Mouse (Mus musculus) heart, postnatal 36 days (tissue): ENCODE results near the gene Mdn1. TPM values are rescaled to one million over a fixed set of nuclear protein-coding genes. Genes with fewer than 3 reads are reported as not detected.
A peak's percentile ranks its signal among the peaks of the same experiment; 100 is the strongest.

Source experiments
- DNase-seq, 2 experiments: peaks; one replicate each; pipeline ENCODE4 v3.0.0; 2021 to 2022
- intact Hi-C: fragments of 180-260 bp; cut with DNase I; formaldehyde crosslinking; loops from one replicate; pipeline ENCODE4 v1.15.1; 2025
- total RNA-seq, 2 experiments: library from RNA; stranded (reverse); gene quantifications; 2 replicates each; pipeline ENCODE4 v1.2.3; 2021

Mdn1 gene
- total RNA-seq = 1 to 10 TPM; 6.6 to 7.2 TPM

DNA sequence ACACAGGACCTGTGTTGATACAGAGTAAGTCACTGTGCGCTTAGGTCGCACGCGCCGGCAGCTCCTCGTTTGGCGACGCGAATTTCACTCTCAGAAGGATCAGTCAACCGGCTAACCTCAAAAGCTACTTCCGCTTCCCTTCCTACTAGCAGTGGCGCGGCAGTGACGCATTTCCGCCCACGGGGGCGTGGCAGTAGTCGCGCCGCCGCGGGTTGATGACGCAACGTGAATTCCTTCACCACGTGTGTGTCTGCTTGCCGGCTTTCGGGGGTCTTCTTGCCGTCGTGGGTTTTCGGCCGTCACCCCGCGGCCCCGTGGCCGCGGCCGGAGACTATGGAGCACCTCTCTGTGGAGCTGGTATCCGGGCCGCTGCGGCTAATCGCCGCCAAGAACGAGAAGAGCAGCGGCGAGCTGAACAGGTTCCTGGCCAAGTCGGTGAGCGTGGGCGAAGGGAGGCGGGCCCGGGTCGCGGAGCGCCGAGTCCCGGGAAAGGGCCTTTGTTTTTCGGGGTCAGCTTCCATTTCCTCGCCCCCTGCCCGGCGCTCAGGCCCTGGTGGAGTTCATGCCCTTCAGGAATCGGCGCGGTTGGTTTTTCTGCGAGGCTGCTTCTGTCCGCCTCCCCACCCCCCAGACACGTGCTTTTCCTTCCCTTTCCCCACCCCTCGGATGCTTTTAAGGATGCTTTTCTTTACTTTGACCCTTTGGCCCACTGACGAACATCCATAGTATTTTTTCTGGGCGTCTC is at the start of gene Mdn1:
Gene Mdn1, plus strand, starts transcription at position 202 of the 745 bp plus-strand sequence.
- intact Hi-C loops = loop anchor here (2.0 to 5.0 kb wide), 3 partner anchors 295 to 694 kb away; partner anchors contain the start of genes Ankrd6 and Ube2j1
- peak; percentile 94 to 97 for DNase-seq

DNA sequence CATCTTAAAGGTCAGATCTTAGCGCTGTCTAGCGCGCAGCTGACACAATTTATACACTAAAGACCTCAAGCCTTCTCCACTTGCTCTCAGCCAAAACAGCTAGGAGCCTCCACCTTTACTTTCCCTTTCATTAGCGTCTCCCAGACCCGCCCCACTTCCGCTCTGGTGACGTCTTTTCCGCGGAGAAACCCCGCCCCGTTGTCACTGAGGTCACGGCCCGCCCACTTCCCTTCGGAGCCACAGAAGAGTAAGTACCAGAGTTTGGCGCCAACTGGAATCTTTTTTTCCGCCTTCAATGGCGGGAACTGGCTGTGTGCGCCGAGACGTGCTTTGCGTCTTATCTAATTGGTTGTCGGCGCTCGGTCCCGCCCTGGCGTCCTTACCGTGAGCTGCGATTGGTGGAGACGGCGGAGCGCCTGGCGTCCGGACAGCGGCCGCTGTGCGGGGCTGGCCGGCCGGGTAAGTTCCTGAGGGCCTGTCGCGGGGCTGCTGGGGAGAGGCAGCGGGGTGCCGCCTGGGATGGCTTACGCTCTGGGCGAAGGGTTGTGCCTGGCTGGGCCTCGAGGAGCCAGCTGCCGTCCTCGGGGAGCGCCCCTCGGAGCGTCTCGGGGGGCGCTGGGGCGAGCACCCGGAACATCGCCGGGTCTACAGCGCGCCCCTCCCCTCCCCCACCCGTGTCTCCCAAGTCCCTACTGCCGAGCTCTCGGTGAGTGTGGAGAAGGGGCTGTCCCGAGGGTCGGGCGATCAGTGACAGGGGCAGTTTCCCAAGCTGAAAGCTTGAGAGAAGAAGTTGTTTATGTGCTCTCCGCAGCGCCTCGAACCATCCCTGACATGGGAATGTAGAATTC is 41.7 kb upstream of the Mdn1 start, which contains the start of gene Casp8ap2:
Gene Casp8ap2, plus strand, starts transcription at position 418 of the 848 bp plus-strand sequence.
- DNase-seq = peak; percentile 99
- intact Hi-C loops = loop anchor here (10.0 kb wide), 1 partner anchor 630 kb away; no protein-coding TSS in a partner anchor

GRCm38 (mm10) chr4:32621637-32622036 is 35.3 kb upstream of the Mdn1 start:
- intact Hi-C loops = no loop called here
- no peak for DNase-seq

DNA sequence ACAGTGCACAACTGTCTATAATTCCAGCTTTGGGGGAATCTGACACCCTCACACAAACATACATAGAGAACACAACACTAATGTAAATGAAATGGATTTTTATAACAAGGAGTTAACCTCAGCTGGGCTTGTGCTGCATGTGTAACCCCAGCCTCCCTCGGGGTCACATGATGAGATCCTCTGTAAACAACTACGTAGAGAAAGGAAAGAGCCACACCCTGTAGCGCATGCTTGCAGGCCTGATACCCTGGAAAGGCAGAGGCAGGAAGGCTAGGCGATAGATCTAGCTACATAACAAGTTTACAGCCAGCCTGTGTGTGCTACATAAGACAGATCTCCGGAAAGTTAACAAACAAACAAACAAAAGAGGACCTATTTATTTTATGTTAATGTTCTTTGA is 5.2 kb upstream of the Mdn1 start:
- intact Hi-C loops = loop anchor here (2.0 kb wide), 1 partner anchor 683 kb away; no protein-coding TSS in a partner anchor
- DNase-seq = no peak

- intact Hi-C loops = loop anchor here (2.0 to 5.0 kb wide), 3 partner anchors 296 to 694 kb away; partner anchors contain the start of genes Ankrd6 and Ube2j1
- peak in 1 of 2 experiments; percentile 1 for DNase-seq
These were observed 594 bp upstream of the Mdn1 start for GRCm38 (mm10) chr4:32656146-32656904.

DNA sequence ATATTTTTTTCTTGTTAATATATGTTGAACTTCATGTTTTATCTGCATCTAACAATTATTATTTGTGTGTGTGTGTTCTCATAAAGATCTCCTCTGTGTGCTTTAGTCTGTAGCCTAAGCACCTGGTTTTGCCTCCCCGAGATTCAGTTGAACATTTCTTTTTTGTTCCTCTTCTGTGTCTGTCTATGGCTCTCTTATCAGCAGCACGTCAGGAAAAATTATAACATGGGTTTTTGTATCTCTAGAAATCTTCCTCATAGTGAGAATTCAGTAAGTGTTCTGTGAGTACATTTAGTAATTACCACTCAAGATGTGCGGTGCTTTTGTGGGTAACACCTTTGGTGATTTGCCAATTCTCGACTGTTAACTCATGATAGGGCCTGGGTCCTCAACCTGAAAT is 8.9 kb downstream of the Mdn1 start:
- no peak for DNase-seq
- intact Hi-C loops = no loop called here

DNA sequence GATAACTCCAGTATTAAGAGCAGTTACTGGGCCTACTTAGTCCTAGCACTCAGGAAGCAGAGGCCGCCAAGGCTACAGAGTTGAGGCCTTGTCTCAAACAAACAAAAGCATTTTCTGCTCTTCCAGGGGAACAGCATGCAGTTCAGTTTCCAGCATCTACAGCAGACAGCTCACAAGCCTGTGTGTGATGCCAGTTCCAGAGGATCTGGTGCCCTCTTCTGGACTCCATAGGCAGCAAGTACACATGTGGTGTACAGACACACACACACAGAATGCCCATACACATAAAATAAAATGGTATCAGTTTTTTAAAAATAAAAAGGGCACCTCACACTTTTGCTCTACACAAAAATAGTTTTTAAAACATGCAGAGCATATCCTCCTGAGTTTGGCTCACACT is 11.4 kb downstream of the Mdn1 start:
- intact Hi-C loops = no loop called here
- no peak for DNase-seq

- DNase-seq = no peak
- intact Hi-C loops = no loop called here
These were observed 12.9 kb downstream of the Mdn1 start for GRCm38 (mm10) chr4:32669825-32670224.

DNA sequence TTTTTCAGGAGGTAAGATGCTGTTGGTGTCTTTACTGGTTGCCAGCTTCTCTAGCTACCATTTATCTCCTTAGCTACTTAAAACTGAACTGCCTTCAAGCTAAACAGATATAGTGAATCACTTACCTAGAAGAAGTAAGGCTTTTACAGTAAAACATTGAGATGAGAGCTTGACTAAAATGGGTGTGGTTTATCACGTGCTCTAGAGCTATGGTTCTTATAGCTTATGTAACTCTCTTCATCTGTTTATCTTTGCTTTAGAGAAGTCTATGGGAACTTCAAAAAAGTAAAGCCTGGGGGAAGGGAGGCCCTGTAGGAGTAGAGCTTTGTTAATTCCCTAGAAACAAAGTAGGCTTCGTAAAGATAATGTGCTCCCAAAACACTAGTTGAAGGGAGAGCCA is 17.1 kb downstream of the Mdn1 start:
- intact Hi-C loops = no loop called here
- no peak for DNase-seq

DNA sequence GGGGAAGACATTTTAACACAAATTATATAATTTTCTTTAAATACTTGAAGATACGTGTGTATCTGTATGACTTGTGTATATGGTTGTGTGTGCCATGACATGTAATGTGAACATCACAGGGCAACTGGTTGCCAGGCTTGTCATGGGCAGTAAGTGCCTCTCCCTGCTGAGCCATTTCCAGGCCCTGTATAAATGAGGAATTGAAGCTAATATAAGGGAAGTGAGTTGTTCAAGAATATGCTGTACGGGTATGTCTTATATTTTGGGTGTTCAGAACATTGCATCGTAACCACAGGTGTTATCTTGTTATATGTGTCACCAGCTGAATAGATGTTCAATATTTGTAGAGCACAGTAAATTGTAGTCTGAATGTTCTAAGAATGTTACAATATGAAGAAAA is 20.6 kb downstream of the Mdn1 start:
- DNase-seq = no peak
- intact Hi-C loops = no loop called here

DNA sequence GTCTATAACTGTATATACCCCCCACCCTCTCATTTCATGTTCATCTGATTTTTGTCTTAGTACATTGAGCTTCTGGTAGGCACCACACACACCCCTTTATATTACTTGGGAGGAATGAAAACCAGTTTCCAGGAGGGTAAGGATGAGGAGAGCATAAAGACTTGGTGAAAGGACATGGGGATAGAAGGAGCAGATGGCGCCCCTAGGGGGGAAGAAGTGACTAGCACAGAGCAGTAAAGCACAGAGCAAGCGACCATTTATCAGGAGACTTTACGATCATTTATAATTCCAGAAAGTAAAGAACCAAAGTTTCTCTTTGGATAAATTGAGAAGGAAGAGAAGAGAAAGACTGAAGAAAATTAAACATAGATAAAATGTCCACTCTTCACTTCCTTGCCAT is 23.9 kb downstream of the Mdn1 start:
- intact Hi-C loops = no loop called here
- DNase-seq = no peak

GRCm38 (mm10) chr4:32682471-32682870 is 25.6 kb downstream of the Mdn1 start:
- intact Hi-C loops = no loop called here
- DNase-seq = no peak

GRCm38 (mm10) chr4:32683061-32683582 is 26.2 kb downstream of the Mdn1 start:
- no peak for DNase-seq
- intact Hi-C loops = no loop called here

DNA sequence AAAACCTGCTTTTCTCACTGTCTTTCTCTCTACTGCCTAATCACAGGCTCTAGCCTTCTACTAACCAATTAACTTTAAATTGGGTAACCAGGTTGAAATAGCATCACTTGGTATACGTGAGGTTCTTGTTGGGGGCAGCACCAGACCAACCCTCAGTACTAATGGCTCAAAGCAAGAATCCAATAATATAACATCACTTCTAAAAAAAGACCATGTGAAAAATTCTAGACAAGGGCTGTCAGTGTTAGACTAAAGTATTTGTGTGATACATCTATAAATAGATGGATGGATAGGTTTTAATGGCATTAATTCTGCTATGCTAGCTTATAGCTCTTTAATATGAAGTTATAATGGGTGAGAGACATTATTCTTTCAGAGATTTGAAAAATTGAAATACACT is 60.8 kb downstream of the Mdn1 start:
- intact Hi-C loops = no loop called here
- DNase-seq = no peak

- intact Hi-C loops = loop anchor here (5.0 to 10.0 kb wide), 3 partner anchors 207 to 369 kb away; partner anchors contain the start of gene Ankrd6
- no peak for DNase-seq
These were observed 88.5 kb downstream of the Mdn1 start for GRCm38 (mm10) chr4:32745394-32745793.

GRCm38 (mm10) chr4:32748396-32748795 is 91.5 kb downstream of the Mdn1 start:
- intact Hi-C loops = loop anchor here (5.0 to 10.0 kb wide), 3 partner anchors 204 to 366 kb away; partner anchors contain the start of gene Ankrd6
- DNase-seq = no peak

- intact Hi-C loops = no loop called here
- no peak for DNase-seq
These were observed 93.8 kb downstream of the Mdn1 start for GRCm38 (mm10) chr4:32750711-32751110.

DNA sequence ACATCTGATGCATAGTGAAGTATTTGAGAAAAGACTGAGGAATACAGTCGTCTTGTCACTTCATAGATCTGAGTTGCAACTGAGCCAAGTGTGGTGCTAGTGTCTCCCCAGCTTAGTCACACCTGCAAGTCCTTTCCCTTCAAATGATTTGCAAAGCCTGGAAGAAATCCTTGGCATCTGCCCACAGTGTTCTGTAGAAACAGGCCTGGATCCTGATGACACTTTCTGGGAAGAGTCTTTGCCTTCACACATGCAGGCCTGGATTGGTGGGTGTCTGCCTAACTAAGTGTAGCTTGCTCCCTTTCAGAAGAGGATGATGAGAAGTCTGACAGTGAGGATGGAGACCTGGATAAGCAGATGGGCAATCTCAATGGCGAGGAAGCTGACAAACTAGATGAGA is 100.5 kb downstream of the Mdn1 start:
- DNase-seq = no peak
- intact Hi-C loops = no loop called here

DNA sequence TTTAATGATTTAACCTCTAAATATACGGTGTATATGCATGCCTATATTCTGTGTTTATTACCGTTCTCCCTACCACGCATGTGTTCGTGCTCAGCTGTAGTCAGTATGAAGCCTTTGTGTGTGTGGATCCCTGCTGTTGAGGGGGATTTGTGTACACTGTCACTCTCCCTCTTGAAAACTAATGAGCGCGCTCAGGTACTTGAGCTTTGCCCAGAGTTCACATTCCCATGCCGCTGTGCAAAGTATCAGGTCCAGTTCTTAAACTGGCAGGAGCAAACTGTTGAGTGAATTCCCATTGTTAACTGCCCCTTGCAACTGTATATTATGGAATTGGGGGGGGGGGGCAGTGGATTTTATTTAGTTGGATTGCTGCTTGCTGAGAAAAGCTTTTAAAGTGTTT is 110.6 kb downstream of the Mdn1 start:
- intact Hi-C loops = no loop called here
- no peak for DNase-seq

DNA sequence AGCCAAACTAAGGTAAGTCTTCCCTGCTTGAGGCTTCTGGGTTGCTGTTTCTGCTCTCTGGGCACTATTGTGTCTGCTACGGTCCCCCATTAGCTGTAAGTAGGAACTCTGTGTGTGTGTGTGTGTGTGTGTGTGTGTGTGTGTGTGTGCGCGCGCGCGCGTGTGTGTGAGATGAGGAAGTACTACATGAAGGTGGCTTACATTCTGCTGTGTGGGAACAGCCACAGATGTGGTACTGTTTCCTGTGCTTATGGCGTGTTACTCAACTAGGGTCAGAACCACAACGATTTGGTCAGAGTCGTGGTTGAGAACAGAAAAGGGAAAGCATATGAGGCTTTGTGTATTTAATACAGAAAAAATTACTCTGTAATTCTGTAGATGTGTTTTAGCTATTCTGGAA is 111.1 kb downstream of the Mdn1 start:
- no peak for DNase-seq
- intact Hi-C loops = no loop called here
